Mouse (Mus musculus): Measurements from ENCODE around the gene Rgs18. TPM values are rescaled to one million over a fixed set of nuclear protein-coding genes. Genes with fewer than 3 reads are reported as not detected.

Gene Rgs18
- polyA plus RNA-seq, 1 experiment from 2014 or later = 0.76 TPM

Other genes with a start within 250 kb of the Rgs18 start
- not detected in 2 replicates for gene Rgs21, start 207.8 kb downstream of the Rgs18 start, polyA plus RNA-seq (2014; fragmentation: Nextera tagmentation; extraction: Ambion mirVana)